Mouse (Mus musculus): ENCODE data around the gene Spcs3. TPM values are rescaled to one million over a fixed set of nuclear protein-coding genes. Genes with fewer than 3 reads are reported as not detected.

Spcs3 gene
- total RNA-seq, 2 experiments from 2014 or later = 26.6 to 27.7 TPM

DNA sequence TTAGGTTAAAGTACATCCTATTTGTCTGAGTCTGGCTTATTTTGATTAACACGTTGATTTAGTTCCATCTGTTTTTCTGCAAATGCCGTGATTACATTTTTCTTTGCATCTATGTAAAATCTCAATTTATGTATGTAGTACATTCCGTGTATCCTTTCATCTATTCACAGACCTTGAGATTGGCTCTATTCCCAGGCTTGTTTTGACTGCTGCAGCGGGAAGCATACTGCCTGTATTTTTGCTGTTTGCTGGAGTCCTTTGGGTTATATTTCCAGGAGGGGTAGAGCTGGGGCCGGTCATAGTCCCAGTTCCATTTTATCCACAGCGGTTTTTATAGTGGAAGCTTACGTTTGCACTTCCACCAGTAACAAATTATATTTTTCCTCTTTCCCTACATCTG lies 26.7 kb downstream of the Spcs3 start:
- Histone ChIP-seq H3K27ac (no peak overlapping the region), H3K4me3 (no peak overlapping the region)
- TF ChIP-seq CTCF (IDR thresholded peaks at IDR 0.05) = no peak
- no peak for DNase-seq
- intact Hi-C loops (cut with DNase I) = no loop called here

DNA sequence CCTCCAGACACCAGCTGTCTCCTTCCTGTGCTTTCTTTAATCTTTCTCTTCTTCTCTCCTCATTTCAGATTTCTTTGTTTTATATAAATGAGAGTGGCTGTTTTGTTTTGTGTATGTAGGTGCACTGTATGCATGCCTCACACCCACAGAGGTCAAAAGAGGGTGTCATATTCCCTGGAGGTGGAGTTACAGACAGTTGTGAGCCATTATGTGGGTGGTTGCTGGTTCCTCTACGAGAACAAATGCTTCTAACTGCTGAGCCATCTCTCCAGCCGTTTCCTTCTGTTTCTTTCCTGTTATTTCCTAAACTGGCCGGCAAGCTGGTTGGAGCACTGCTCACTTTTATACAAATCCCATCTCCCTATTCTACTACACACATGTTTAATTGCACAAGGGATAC lies 35.9 kb downstream of the Spcs3 start:
- DNase-seq = no peak
- H3K4me3 ChIP-seq = no peak overlapping the region
- intact Hi-C loops (cut with DNase I) = loop anchor here (5.0 kb wide), 2 partner anchors 417 to 622 kb away; partner anchors contain the start of gene Vegfc
- no peak for TF ChIP-seq CTCF (IDR thresholded peaks at IDR 0.05)
- H3K27ac ChIP-seq = no peak overlapping the region

- TF ChIP-seq CTCF (IDR thresholded peaks at IDR 0.05) = peak; percentile 90
- Histone ChIP-seq H3K4me3 (no peak overlapping the region), H3K27ac (no peak overlapping the region)
- intact Hi-C loops (cut with DNase I) = loop anchor here (5.0 kb wide), 2 partner anchors 416 to 621 kb away; partner anchors contain the start of gene Vegfc
- DNase-seq = peak; percentile 24
These were observed 36.7 kb downstream of the Spcs3 start for GRCm38 (mm10) chr8:54493110-54493509.

- intact Hi-C loops (cut with DNase I) = loop anchor here (5.0 kb wide), 2 partner anchors 415 to 620 kb away; partner anchors contain the start of gene Vegfc
- Histone ChIP-seq H3K27ac (no peak overlapping the region), H3K4me3 (no peak overlapping the region)
- TF ChIP-seq CTCF (IDR thresholded peaks at IDR 0.05) = no peak
- no peak for DNase-seq
These were observed 37.9 kb downstream of the Spcs3 start for GRCm38 (mm10) chr8:54491934-54492333.

- intact Hi-C loops (cut with DNase I) = loop anchor here (5.0 kb wide), 2 partner anchors 414 to 619 kb away; partner anchors contain the start of gene Vegfc
These were observed 38.6 kb downstream of the Spcs3 start for GRCm38 (mm10) chr8:54491057-54491690.

GRCm38 (mm10) chr8:54488437-54488836 lies 41.4 kb downstream of the Spcs3 start:
- Histone ChIP-seq H3K4me3 (no peak overlapping the region), H3K27ac (no peak overlapping the region)
- no peak for DNase-seq
- intact Hi-C loops (cut with DNase I) = no loop called here
- no peak for TF ChIP-seq CTCF (IDR thresholded peaks at IDR 0.05)

More at GRCm38 (mm10) chr8:54491057-54491690, 38.6 kb downstream of the Spcs3 start:
- DNase-seq = no peak
- H3K4me3 ChIP-seq = no peak overlapping the region
- peak; percentile 77 for TF ChIP-seq CTCF (IDR thresholded peaks at IDR 0.05)
- no peak overlapping the region for H3K27ac ChIP-seq

DNA sequence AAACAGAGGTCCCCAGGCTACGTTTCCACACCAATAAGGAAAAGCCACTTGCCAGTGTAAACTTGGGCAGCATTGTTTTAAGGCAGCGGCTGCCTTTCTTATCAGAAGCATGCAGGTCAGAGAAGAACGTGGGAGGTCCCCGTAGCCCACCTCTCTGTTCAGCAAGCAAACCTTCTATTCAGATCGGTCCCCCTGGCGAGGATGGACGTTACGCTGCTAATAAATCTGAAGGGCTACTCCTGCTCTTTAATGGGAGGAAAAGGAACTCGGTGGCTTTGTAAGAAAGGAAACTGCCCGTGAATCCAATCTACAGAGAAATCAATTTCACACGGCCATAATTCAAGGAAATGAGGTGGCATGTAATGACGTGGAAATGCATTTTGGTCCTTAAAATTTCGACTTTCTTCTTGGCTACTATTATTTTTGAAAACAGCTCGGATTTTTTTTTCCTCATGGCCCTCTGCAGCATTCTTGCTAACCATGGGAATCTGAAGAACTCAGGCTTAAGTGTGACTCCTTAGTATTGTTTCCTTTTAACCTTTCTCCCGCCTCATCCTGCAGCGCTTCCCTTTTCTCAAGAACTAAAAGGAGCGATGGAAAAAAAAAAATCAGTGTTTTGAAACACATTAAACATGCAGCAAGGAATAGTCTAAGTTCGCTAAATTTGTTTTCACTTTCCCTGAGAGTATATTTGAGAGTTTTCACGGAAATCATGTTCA lies 43.1 kb downstream of the Spcs3 start:
- Histone ChIP-seq H3K27ac (peak overlapping the region; percentile 53), H3K4me3 (peak overlapping the region; percentile 57)
- no peak for TF ChIP-seq CTCF (IDR thresholded peaks at IDR 0.05)
- intact Hi-C loops (cut with DNase I) = no loop called here
- no peak for DNase-seq

Other genes starting within 250 kb of the Spcs3 start
- 100 to 1,000 TPM; 148 to 292 TPM for gene Asb5, start 418 bp downstream of the Spcs3 start, total RNA-seq (2021)
- not detected for gene Spata4, start 70.8 kb upstream of the Spcs3 start, total RNA-seq (2021)

Measured in gastrocnemius, adult 2 months (tissue).